Mouse (Mus musculus) liver, embryonic 14.5 days (tissue): ENCODE data around the gene Zfp819. TPM values are rescaled to one million over a fixed set of nuclear protein-coding genes. Genes with fewer than 3 reads are reported as not detected.

Source experiments
- ATAC-seq: fragments of 200-750 bp; cut with Nextera tagmentation; 2 replicates; pipeline ENCODE4 v1.8.0; 2017; ENCODE audit warnings: moderate number of reproducible peaks, mild to moderate bottlenecking, moderate library complexity; ENCODE audit not compliant: insufficient read depth
- DNase-seq, 3 experiments: peaks; one replicate each; pipeline ENCODE4 v3.0.0-alpha.2; 2012 to 2013; ENCODE audit warnings: low read depth in 3 of 3, low spot score in 3 of 3
- H3K27ac ChIP-seq: fragments of 300-500 bp; sonication (generic); 2 replicates; pipeline ENCODE4 v1.5.1; 2014; ENCODE audit warnings: moderate library complexity, mild to moderate bottlenecking, control low read depth, inconsistent platforms
- H3K27me3 ChIP-seq: fragments of 300-500 bp; sonication (generic); 2 replicates; pipeline ENCODE4 v1.6.1; 2014; ENCODE audit warnings: mild to moderate bottlenecking, low read length, moderate library complexity; ENCODE audit not compliant: control insufficient read depth, insufficient read depth
- H3K36me3 ChIP-seq: fragments of 300-500 bp; sonication (generic); replicated peaks from 2 replicates; pipeline ENCODE4 v1.6.1; 2014; ENCODE audit warnings: low read depth; ENCODE audit not compliant: control insufficient read depth, insufficient read depth
- H3K4me1 ChIP-seq, 2 experiments: fragments of 200-500 bp in 1 of 2; fragments of 300-500 bp in 1 of 2; sonication (generic) in 1 of 2; replicated peaks; 2 replicates each; pipeline ENCODE4 v1.6.1; 2012 to 2014; ENCODE audit warnings: antibody characterized with exemption in 1 of 2, inconsistent platforms in 1 of 2, low read length in 1 of 2; ENCODE audit not compliant: control insufficient read depth in 2 of 2, insufficient read depth in 2 of 2
- H3K4me2 ChIP-seq: fragments of 300-500 bp; sonication (generic); 2 replicates; pipeline ENCODE4 v1.6.1; 2014; ENCODE audit warnings: low read depth, mild to moderate bottlenecking, control low read depth, moderate library complexity
- H3K4me3 ChIP-seq, 2 experiments: fragments of 200-500 bp in 1 of 2; fragments of 300-500 bp in 1 of 2; sonication (generic) in 1 of 2; 2 replicates each; pipeline ENCODE4 v1.5.1; 2012 to 2014; ENCODE audit warnings: low read depth in 2 of 2, low read length in 2 of 2, mild to moderate bottlenecking in 2 of 2, control low read depth in 1 of 2, inconsistent platforms in 1 of 2, moderate library complexity in 1 of 2; ENCODE audit not compliant: insufficient read depth in 1 of 2
- H3K9ac ChIP-seq: fragments of 300-500 bp; sonication (generic); replicated peaks from 2 replicates; pipeline ENCODE4 v1.6.1; 2014; ENCODE audit warnings: mild to moderate bottlenecking, control low read depth, moderate library complexity
- H3K9me3 ChIP-seq: fragments of 300-500 bp; sonication (generic); 2 replicates; pipeline ENCODE4 v1.6.1; 2016; ENCODE audit warnings: low read length, mixed read lengths; ENCODE audit not compliant: control insufficient read depth
- CTCF ChIP-seq: IDR thresholded peaks from 2 replicates; pipeline ENCODE4 v1.5.1; 2016; ENCODE audit warnings: antibody characterized with exemption, low read depth, control low read depth
- EP300 ChIP-seq: IDR thresholded peaks from 2 replicates; pipeline ENCODE4 v1.6.1; 2016; ENCODE audit warnings: antibody characterized with exemption, low read depth
- WGBS: fragments of 180-500 bp; shearing (Covaris S2); extraction: QIAGEN DNeasy Blood & Tissue Kit; methylation state at CpG from one replicate; pipeline ENCODE4 v1.1.7; 2014; ENCODE audit not compliant: insufficient replicate concordance; 5-methylcytosine and 5-hydroxymethylcytosine counted together
- polyA plus RNA-seq, 2 experiments: library from polyadenylated mRNA; depleted of rRNA in 1 of 2; stranded (reverse) in 1 of 2; unstranded in 1 of 2; fragments of >200 nt; fragmentation: Nextera tagmentation in 1 of 2; extraction: Ambion mirVana in 1 of 2; gene quantifications; 2 replicates each; pipeline versions ENCODE4 v1.2.1 to v1.2.3; 2012 to 2014

The Zfp819 gene
- polyA plus RNA-seq (2012; rRNA removed) (0.07 TPM in 1 of 2 replicates, not detected in the other), polyA plus RNA-seq (2014; fragmentation: Nextera tagmentation; extraction: Ambion mirVana) (not detected in 2 replicates)

DNA sequence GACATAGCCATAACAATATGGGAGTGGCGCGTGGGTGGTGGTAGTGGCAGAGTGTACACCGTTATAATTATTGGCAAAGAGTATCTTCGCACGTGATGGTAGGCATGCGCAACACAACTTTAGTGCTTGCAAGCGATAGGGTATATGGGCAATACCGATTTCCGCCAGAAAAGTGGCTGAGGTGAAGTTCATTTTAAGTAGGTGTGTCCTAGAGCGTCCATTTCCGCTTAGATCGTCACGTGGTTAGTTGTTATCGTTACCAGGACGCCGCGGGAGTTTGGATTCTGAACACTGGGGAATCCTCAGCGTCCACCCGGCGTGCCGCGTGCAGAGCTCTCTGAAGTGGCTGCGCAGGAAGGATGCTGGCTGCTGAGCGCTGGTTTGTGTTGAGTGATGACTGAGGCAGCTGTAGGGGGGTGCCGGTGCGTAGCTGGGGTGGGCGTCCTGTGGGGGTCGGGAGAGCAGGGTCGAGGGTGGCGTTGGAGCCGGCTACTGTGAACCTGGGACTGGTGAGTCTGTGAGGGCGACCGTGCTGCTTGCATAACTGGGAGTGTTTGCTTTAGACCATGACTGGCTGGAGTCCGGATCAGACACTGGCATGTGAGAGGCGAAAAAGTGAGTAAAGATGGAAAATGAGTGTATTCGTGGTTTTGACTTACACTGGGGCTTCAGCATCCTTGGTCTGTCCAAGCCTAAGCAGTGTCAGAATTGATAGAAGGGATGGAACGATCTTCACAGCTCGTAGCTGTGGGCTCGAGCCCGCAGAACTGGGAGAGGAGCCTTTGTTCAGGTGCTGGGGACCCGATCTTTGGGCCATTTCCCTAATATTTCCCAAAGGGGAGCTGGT lies at the start of gene Zfp819:
Zfp819 (plus strand) TSS at position 274 of the 847 bp plus-strand sequence.
- TF ChIP-seq CTCF (no peak), EP300 (no peak)
- 0 out of 2 replicates have a peak, but pooled peaks have one; percentile 33 for ATAC-seq
- peak; percentile 19 to 26 (median 23) for DNase-seq
- Histone ChIP-seq H3K9me3 (no peaks in the 10 kb centered on the region), H3K4me2 (peak within 1 kb of the TSS; percentile 43), H3K4me3 (peak within 1 kb of the TSS; percentile 1 to 19; a peak in 1 of 4 replicates), H3K27me3 (no peaks in the 10 kb centered on the region), H3K4me1 (no peaks in the 10 kb centered on the region), H3K36me3 (no peaks in the 10 kb centered on the region), H3K9ac (no peak within 1 kb of the TSS), H3K27ac (no peak within 1 kb of the TSS)
- WGBS, result 15% methylated on average over 41 of the region's 41 CpGs

DNA sequence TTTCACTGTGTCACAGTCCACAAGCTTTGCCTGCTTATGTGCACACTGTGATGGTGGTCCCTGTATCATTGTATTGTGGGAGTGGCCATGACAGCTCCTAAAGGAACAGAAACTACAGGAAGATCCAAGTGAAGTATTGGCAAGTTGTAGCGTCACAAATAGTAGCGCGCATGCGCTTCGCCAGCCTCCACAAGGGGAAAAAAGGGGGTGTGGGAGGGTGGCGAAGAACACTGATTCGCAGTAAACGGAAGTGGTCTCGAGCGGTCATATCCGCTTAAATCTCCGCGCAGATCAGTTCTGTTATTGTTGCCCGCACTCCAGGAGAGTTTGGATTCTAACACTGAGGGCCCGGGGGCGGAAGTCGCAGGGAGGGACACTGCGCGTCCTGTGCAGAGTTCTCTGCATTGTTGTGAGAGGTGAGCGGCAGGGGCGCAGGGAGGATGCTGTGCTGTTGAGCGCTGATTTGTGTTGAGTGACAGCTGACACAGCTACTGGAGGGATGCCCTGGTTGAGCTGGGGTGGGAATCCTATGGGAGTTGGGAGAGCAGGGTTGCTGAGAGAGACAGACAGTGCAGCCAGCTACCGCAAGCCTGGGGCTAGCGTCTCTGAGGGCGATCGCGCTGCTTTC lies 44.8 kb upstream of the Zfp819 start, which contains the start of gene Zfp658:
Zfp658 (plus strand) TSS at position 251 of the 628 bp plus-strand sequence.
- no peaks in the 10 kb centered on the region for H3K36me3 ChIP-seq
- H3K27me3 ChIP-seq, result no peaks in the 10 kb centered on the region
- peak; percentile 64 for ATAC-seq
- H3K4me1 ChIP-seq, result peaks cover 0 to 4% of the 10 kb centered on the region in 2 experiments; a peak in 1 of 4 replicates
- under 1% methylated on average over 27 of the region's 27 CpGs for WGBS
- peak within 1 kb of the TSS; percentile 54 to 57 for H3K4me3 ChIP-seq
- TF ChIP-seq EP300, result no peak
- TF ChIP-seq CTCF, result no peak
- no peak within 1 kb of the TSS for H3K27ac ChIP-seq
- no peaks in the 10 kb centered on the region for H3K9me3 ChIP-seq
- peak within 1 kb of the TSS; percentile 72 for H3K4me2 ChIP-seq
- peak within 1 kb of the TSS; percentile 34; the same call in 1 of the 2 replicates for H3K9ac ChIP-seq
- peak in 2 of 3 experiments; percentile 29 to 35 for DNase-seq

DNA sequence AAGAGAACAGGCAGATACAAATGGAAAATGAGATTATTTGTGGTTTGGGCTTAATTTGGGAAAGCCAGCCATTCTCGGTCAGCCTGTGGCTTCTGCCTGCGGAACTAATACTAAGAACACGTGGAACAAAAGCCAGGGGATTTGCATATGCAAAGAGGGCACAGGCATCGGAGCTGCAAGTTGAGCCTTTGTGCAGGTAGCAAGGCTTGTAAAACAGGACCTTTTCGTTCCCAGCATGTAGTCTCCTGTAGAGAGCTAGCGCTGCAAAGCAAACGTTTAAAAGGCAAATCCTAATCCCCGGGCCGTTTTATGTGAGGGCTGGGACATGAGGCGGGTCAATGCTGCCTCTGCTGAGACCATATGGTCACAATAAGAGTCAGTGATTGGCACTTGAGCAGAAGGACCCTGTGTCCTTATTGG lies 44.3 kb upstream of the Zfp819 start:
- H3K9ac ChIP-seq, result peak overlapping the region; percentile 34; the same call in 1 of the 2 replicates
- H3K36me3 ChIP-seq, result no peaks in the 10 kb centered on the region
- DNase-seq, result no peak
- 2% methylated on average over 10 of the region's 10 CpGs for WGBS
- ATAC-seq, result no peak
- H3K27me3 ChIP-seq, result no peaks in the 10 kb centered on the region
- peak overlapping the region; percentile 72 for H3K4me2 ChIP-seq
- TF ChIP-seq EP300, result no peak
- TF ChIP-seq CTCF, result no peak
- H3K9me3 ChIP-seq, result no peaks in the 10 kb centered on the region
- H3K27ac ChIP-seq, result no peak overlapping the region
- H3K4me3 ChIP-seq, result peak overlapping the region; percentile 54 to 57
- peaks cover 0 to 4% of the 10 kb centered on the region in 2 experiments; a peak in 1 of 4 replicates for H3K4me1 ChIP-seq

DNA sequence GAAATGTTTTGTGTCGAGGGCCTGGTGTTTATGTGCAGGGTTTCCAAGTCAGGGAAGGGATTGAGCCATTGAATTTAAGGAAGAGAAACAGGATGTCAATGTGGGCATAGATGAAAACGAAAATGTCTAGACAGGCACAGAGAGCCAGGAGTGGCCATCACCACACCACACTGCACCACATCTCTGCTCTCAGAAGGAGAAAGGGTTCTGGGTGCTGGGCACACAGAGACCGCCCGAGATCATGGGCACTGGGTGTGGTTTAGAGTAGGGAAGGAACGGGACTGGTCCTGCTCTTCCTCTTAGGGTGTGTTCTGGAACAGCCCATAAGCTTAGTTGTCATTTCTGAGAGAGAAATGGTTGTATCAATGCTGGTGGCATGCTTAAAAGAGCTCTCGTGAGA lies 43.7 kb upstream of the Zfp819 start:
- 34% methylated on average over 6 of the region's 6 CpGs for WGBS
- DNase-seq, result no peak
- no peak overlapping the region for H3K27ac ChIP-seq
- TF ChIP-seq EP300 (no peak), CTCF (no peak)
- H3K9me3 ChIP-seq, result no peaks in the 10 kb centered on the region
- no peak for ATAC-seq
- no peaks in the 10 kb centered on the region for H3K36me3 ChIP-seq
- no peaks in the 10 kb centered on the region for H3K27me3 ChIP-seq
- H3K9ac ChIP-seq, result no peak overlapping the region
- no peak overlapping the region for H3K4me3 ChIP-seq
- peaks cover 0 to 4% of the 10 kb centered on the region in 2 experiments; a peak in 1 of 4 replicates for H3K4me1 ChIP-seq
- peak overlapping the region; percentile 72; the same call in 1 of the 2 replicates for H3K4me2 ChIP-seq

DNA sequence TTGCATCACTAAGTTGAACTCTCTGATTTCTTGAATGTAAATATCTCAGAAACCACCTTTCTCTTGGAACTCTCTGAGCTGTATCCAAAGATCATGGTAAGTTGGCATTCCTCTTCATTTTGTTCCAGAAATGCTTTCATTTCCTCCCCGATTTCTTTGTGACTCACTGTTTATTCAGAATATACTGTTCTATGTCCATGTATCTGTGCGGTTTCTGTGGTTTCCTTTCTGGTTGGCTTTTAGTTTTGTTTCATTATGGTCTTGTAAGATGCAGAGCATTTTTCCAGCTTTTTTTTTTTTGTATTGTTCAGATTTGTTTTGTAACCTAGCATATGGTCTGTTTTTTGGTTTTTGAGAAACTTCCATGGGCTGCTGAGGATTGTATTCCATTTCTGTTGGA lies 35.8 kb upstream of the Zfp819 start:
- Histone ChIP-seq H3K27ac (no peak overlapping the region), H3K4me2 (no peak overlapping the region), H3K9ac (no peak overlapping the region), H3K9me3 (no peaks in the 10 kb centered on the region), H3K4me1 (no peaks in the 10 kb centered on the region), H3K4me3 (no peak overlapping the region), H3K27me3 (no peaks in the 10 kb centered on the region), H3K36me3 (no peaks in the 10 kb centered on the region)
- WGBS, result 58% methylated on average over 2 of the region's 2 CpGs
- no peak for ATAC-seq
- TF ChIP-seq CTCF (no peak), EP300 (no peak)
- DNase-seq, result no peak
